In genomic region chr8:86920455-86920854, GRCm38 (mm10) we compare ENCODE assay signal across 24 mouse cellular contexts. TPM values are rescaled to one million over a fixed set of nuclear protein-coding genes. Genes with fewer than 3 reads are reported as not detected.
DNase-seq lines count a peak whose midpoint lies in the region; ATAC-seq and TF ChIP-seq lines count a peak whose summit lies in the region.
"Had no signal": no experiment of that assay in that cellular context is flagged by ENCODE, and none has a peak within 500 bp of the region (broad histone marks: within the 10 kb centered on the region; RNA-seq: fewer than 3 reads in every experiment).

No protein-coding gene starts in this region.

- no peak overlapping the region for H3K4me3 ChIP-seq in heart, embryonic 10.5 days
- no peak overlapping the region for H3K4me3 ChIP-seq in intestine, postnatal 0 days (ENCODE audit: low read depth, low read length)
- H3K4me3 ChIP-seq: embryonic facial prominence, embryonic 15.5 days; erythroblast, embryonic 14.5 days; forebrain, embryonic 10.5 days; forebrain, embryonic 15.5 days; hindbrain, embryonic 13.5 days had no signal

- peaks cover 33% of the 10 kb centered on the region for H3K4me1 ChIP-seq in heart, embryonic 10.5 days
- peaks cover 11% of the 10 kb centered on the region; the same call in 1 of the 2 replicates for H3K4me1 ChIP-seq in intestine, postnatal 0 days (replicated peaks; ENCODE audit: control insufficient read depth, insufficient read depth, low read length)
- H3K4me1 ChIP-seq: embryonic facial prominence, embryonic 15.5 days had no signal

- no peak overlapping the region for H3K9ac ChIP-seq in intestine, postnatal 0 days (ENCODE audit: low read depth, low read length)
- H3K9ac ChIP-seq: embryonic facial prominence, embryonic 15.5 days; forebrain, embryonic 15.5 days; hindbrain, embryonic 13.5 days had no signal

- H3K27me3 ChIP-seq in heart, embryonic 10.5 days (ENCODE audit: insufficient read depth, poor library complexity, severe bottlenecking): no peaks in the 10 kb centered on the region
- no peaks in the 10 kb centered on the region for H3K27me3 ChIP-seq in intestine, postnatal 0 days (replicated peaks; ENCODE audit: control insufficient read depth, insufficient read depth, low read length)
- H3K27me3 ChIP-seq: CH12.LX; embryonic facial prominence, embryonic 15.5 days; forebrain, embryonic 15.5 days; hindbrain, embryonic 13.5 days had no signal

- peak; percentile 86 for DNase-seq in heart, adult 11 months
- DNase-seq in heart, embryonic 10.5 days (ENCODE audit: low spot score): no peak
- DNase-seq in layer of hippocampus, postnatal 36 days: no peak
- no peak for DNase-seq in ovary, postnatal 14 days (ENCODE audit: low spot score)
- DNase-seq in adrenal gland, postnatal 25 days: no peak
- DNase-seq: adrenal gland, postnatal 14 days; cerebellum, adult 8-10 months; cerebellum, postnatal 14 days; embryo, embryonic 11 days; gastrocnemius, postnatal 14 days; heart, postnatal 10 days; heart, postnatal 4 days had no signal

- TF ChIP-seq CTCF in intestine, postnatal 0 days (IDR thresholded peaks at IDR 0.05; ENCODE audit: low read depth): no peak

- H3K4me2 ChIP-seq in intestine, postnatal 0 days (replicated peaks; ENCODE audit: low read depth): peak overlapping the region; percentile 22
- H3K4me2 ChIP-seq: embryonic facial prominence, embryonic 15.5 days; forebrain, embryonic 15.5 days; hindbrain, embryonic 13.5 days had no signal

- WGBS in heart, embryonic 10.5 days: 18% methylated on average over 7 of the region's 7 CpGs
- 12% methylated on average over 7 of the region's 7 CpGs for WGBS in intestine, postnatal 0 days

- no peak overlapping the region for H3K27ac ChIP-seq in heart, embryonic 10.5 days
- peak overlapping the region; percentile 55; the same call in 1 of the 2 replicates for H3K27ac ChIP-seq in intestine, postnatal 0 days (ENCODE audit: low read depth, low read length)
- H3K27ac ChIP-seq: embryonic facial prominence, embryonic 15.5 days; forebrain, embryonic 10.5 days; forebrain, embryonic 15.5 days; hindbrain, embryonic 13.5 days; hindbrain, postnatal 0 days had no signal

- peak; percentile 39; the same call in 1 of the 2 replicates for ATAC-seq in granulocyte monocyte progenitor cell, adult 5-6 weeks (replicated peaks; ENCODE audit: poor library complexity, severe bottlenecking)
- peak; percentile 15 for ATAC-seq in intestine, postnatal 0 days
- peak; percentile 24; the same call in 1 of the 2 replicates for ATAC-seq in megakaryocyte progenitor cell, adult 5-6 weeks (replicated peaks; ENCODE audit: poor library complexity)
- ATAC-seq: activated CD4-positive, CD25-positive, alpha-beta regulatory T cell, adult 4 months; forebrain, embryonic 15.5 days; hindbrain, postnatal 0 days; Patski had no signal

- H3K9me3 ChIP-seq in heart, embryonic 10.5 days: no peaks in the 10 kb centered on the region
- no peaks in the 10 kb centered on the region for H3K9me3 ChIP-seq in intestine, postnatal 0 days (ENCODE audit: control insufficient read depth)
- H3K9me3 ChIP-seq: embryonic facial prominence, embryonic 15.5 days; forebrain, embryonic 10.5 days; forebrain, embryonic 15.5 days; hindbrain, embryonic 13.5 days had no signal

- no peaks in the 10 kb centered on the region for H3K36me3 ChIP-seq in heart, embryonic 10.5 days
- H3K36me3 ChIP-seq in intestine, postnatal 0 days (ENCODE audit: control insufficient read depth, insufficient read depth): no peaks in the 10 kb centered on the region
- H3K36me3 ChIP-seq: embryonic facial prominence, embryonic 15.5 days; forebrain, embryonic 10.5 days; forebrain, embryonic 15.5 days; hindbrain, embryonic 13.5 days had no signal

RNA-seq across cellular contexts. Expression of gene N4bp1, which starts 35.4 kb away (rescaled TPM):
- polyA plus RNA-seq in heart, embryonic 10.5 days (2016; fragmentation: Nextera tagmentation; extraction: Ambion mirVana): 6.6 and 9.9 TPM in 2 replicates
- 19.3 and 26.1 TPM in 2 replicates for total RNA-seq in granulocyte monocyte progenitor cell, adult 5-6 weeks (2014; fragmentation: Nextera tagmentation)
- total RNA-seq in granulocyte monocyte progenitor cell, adult 5-6 weeks (2017): 18.1 and 19.1 TPM in 2 replicates
- polyA plus RNA-seq in intestine, postnatal 0 days (2015; fragmentation: Nextera tagmentation; extraction: Ambion mirVana): 5.4 and 6.2 TPM in 2 replicates
- 21.9 and 24.0 TPM in 2 replicates for total RNA-seq in megakaryocyte progenitor cell, adult 5-6 weeks (2015)
- 15.8 and 19.6 TPM in 2 replicates for total RNA-seq in megakaryocyte progenitor cell, adult 5-6 weeks (2017)
- 10 to 100 TPM; 38.5 to 40.9 TPM for total RNA-seq in layer of hippocampus, postnatal 36 days (2021)
- total RNA-seq in adrenal gland, postnatal 25 days (2021): 38.3 and 41.2 TPM in 2 replicates
